Mouse (Mus musculus): Measurements from ENCODE around the gene Rbfox1. TPM values are rescaled to one million over a fixed set of nuclear protein-coding genes. Genes with fewer than 3 reads are reported as not detected.

The Rbfox1 gene
- polyA plus RNA-seq, 1 experiment from 2014 or later: 0.71 TPM

- no peak overlapping the region for H3K4me3 ChIP-seq
- no peaks in the 10 kb centered on the region for H3K4me1 ChIP-seq
- WGBS: 76% methylated on average over 2 of the region's 2 CpGs
- no peaks in the 10 kb centered on the region for H3K36me3 ChIP-seq (replicated peaks)
- no peak for DNase-seq (ENCODE audit: extremely low spot score, low spot score)
- H3K27me3 ChIP-seq (ENCODE audit: poor library complexity, severe bottlenecking): no peaks in the 10 kb centered on the region
- H3K27ac ChIP-seq: no peak overlapping the region
- H3K9me3 ChIP-seq: no peaks in the 10 kb centered on the region; the same call in 1 of the 2 replicates
Measured at GRCm38 (mm10) chr16:6424738-6425137, 539.6 kb downstream of the Rbfox1 start.

GRCm38 (mm10) chr16:6427292-6428281 lies 542.4 kb downstream of the Rbfox1 start:
- no peaks in the 10 kb centered on the region for H3K27me3 ChIP-seq (ENCODE audit: poor library complexity, severe bottlenecking)
- DNase-seq (ENCODE audit: extremely low spot score, low spot score): no peak
- no peaks in the 10 kb centered on the region for H3K4me1 ChIP-seq
- no peak overlapping the region for H3K27ac ChIP-seq
- no peaks in the 10 kb centered on the region for H3K9me3 ChIP-seq
- H3K4me3 ChIP-seq: no peak overlapping the region
- 83% methylated on average over 12 of the region's 12 CpGs for WGBS
- H3K36me3 ChIP-seq (replicated peaks): no peaks in the 10 kb centered on the region

- no peaks in the 10 kb centered on the region for H3K9me3 ChIP-seq
- no peak overlapping the region for H3K4me3 ChIP-seq
- no peaks in the 10 kb centered on the region for H3K4me1 ChIP-seq
- H3K27ac ChIP-seq: no peak overlapping the region
- no peaks in the 10 kb centered on the region for H3K27me3 ChIP-seq (ENCODE audit: poor library complexity, severe bottlenecking)
- H3K36me3 ChIP-seq (replicated peaks): no peaks in the 10 kb centered on the region
- DNase-seq (ENCODE audit: extremely low spot score, low spot score): no peak
- WGBS: 88% methylated on average over 2 of the region's 2 CpGs
Measured at GRCm38 (mm10) chr16:6430981-6431380, 545.8 kb downstream of the Rbfox1 start.

- H3K4me1 ChIP-seq: no peaks in the 10 kb centered on the region
- H3K27ac ChIP-seq: no peak overlapping the region
- no peaks in the 10 kb centered on the region for H3K9me3 ChIP-seq
- no peaks in the 10 kb centered on the region for H3K36me3 ChIP-seq (replicated peaks)
- no peaks in the 10 kb centered on the region for H3K27me3 ChIP-seq (ENCODE audit: poor library complexity, severe bottlenecking)
- no peak overlapping the region for H3K4me3 ChIP-seq
- WGBS: 65% methylated on average over 2 of the region's 2 CpGs
- no peak for DNase-seq (ENCODE audit: extremely low spot score, low spot score)
Measured at GRCm38 (mm10) chr16:6436445-6436844, 551.3 kb downstream of the Rbfox1 start.

- Histone ChIP-seq H3K4me1 (peaks cover 14% of the 10 kb centered on the region), H3K4me3 (no peak overlapping the region), H3K27me3 (ENCODE audit: poor library complexity, severe bottlenecking) (no peaks in the 10 kb centered on the region), H3K9me3 (no peaks in the 10 kb centered on the region), H3K27ac (no peak overlapping the region), H3K36me3 (replicated peaks) (no peaks in the 10 kb centered on the region)
- 55% methylated on average over 5 of the region's 5 CpGs for WGBS
- DNase-seq (ENCODE audit: extremely low spot score, low spot score): no peak
Measured at GRCm38 (mm10) chr16:6448250-6448649, 563.1 kb downstream of the Rbfox1 start.

- no peak for DNase-seq (ENCODE audit: extremely low spot score, low spot score)
- Histone ChIP-seq H3K4me3 (no peak overlapping the region), H3K9me3 (no peaks in the 10 kb centered on the region), H3K4me1 (no peaks in the 10 kb centered on the region), H3K27me3 (ENCODE audit: poor library complexity, severe bottlenecking) (no peaks in the 10 kb centered on the region), H3K27ac (no peak overlapping the region), H3K36me3 (replicated peaks) (no peaks in the 10 kb centered on the region)
- 75% methylated on average over 3 of the region's 3 CpGs for WGBS
Measured at GRCm38 (mm10) chr16:6455349-6455748, 570.2 kb downstream of the Rbfox1 start.

GRCm38 (mm10) chr16:6479094-6479590 lies 594.0 kb downstream of the Rbfox1 start:
- no peaks in the 10 kb centered on the region for H3K36me3 ChIP-seq (replicated peaks)
- H3K27ac ChIP-seq: no peak overlapping the region
- WGBS: 71% methylated on average over 1 of the region's 1 CpGs
- DNase-seq (ENCODE audit: extremely low spot score, low spot score): no peak
- no peaks in the 10 kb centered on the region for H3K27me3 ChIP-seq (ENCODE audit: poor library complexity, severe bottlenecking)
- H3K4me3 ChIP-seq: no peak overlapping the region
- H3K4me1 ChIP-seq: peaks cover 13% of the 10 kb centered on the region
- H3K9me3 ChIP-seq: no peaks in the 10 kb centered on the region

GRCm38 (mm10) chr16:6479616-6480410 lies 594.7 kb downstream of the Rbfox1 start:
- 21% methylated on average over 3 of the region's 3 CpGs for WGBS
- no peaks in the 10 kb centered on the region for H3K27me3 ChIP-seq (ENCODE audit: poor library complexity, severe bottlenecking)
- no peak overlapping the region for H3K27ac ChIP-seq
- peaks cover 13% of the 10 kb centered on the region for H3K4me1 ChIP-seq
- DNase-seq (ENCODE audit: extremely low spot score, low spot score): no peak
- H3K4me3 ChIP-seq: no peak overlapping the region
- H3K9me3 ChIP-seq: no peaks in the 10 kb centered on the region
- no peaks in the 10 kb centered on the region for H3K36me3 ChIP-seq (replicated peaks)

GRCm38 (mm10) chr16:6480411-6480728 lies 595.2 kb downstream of the Rbfox1 start:
- no peaks in the 10 kb centered on the region for H3K36me3 ChIP-seq (replicated peaks)
- no peaks in the 10 kb centered on the region for H3K27me3 ChIP-seq (ENCODE audit: poor library complexity, severe bottlenecking)
- peaks cover 13% of the 10 kb centered on the region for H3K4me1 ChIP-seq
- no peak overlapping the region for H3K27ac ChIP-seq
- no peaks in the 10 kb centered on the region for H3K9me3 ChIP-seq
- WGBS: 11% methylated on average over 5 of the region's 5 CpGs
- H3K4me3 ChIP-seq: no peak overlapping the region
- DNase-seq (ENCODE audit: extremely low spot score, low spot score): peak; percentile 59

GRCm38 (mm10) chr16:6483628-6484027 lies 598.5 kb downstream of the Rbfox1 start:
- Histone ChIP-seq H3K4me3 (no peak overlapping the region), H3K27ac (no peak overlapping the region), H3K27me3 (ENCODE audit: poor library complexity, severe bottlenecking) (no peaks in the 10 kb centered on the region), H3K4me1 (peaks cover 13% of the 10 kb centered on the region), H3K36me3 (replicated peaks) (no peaks in the 10 kb centered on the region), H3K9me3 (no peaks in the 10 kb centered on the region)
- 92% methylated on average over 8 of the region's 8 CpGs for WGBS
- no peak for DNase-seq (ENCODE audit: extremely low spot score, low spot score)

GRCm38 (mm10) chr16:6485631-6486030 lies 600.5 kb downstream of the Rbfox1 start:
- Histone ChIP-seq H3K4me1 (no peaks in the 10 kb centered on the region), H3K27ac (no peak overlapping the region), H3K4me3 (no peak overlapping the region), H3K27me3 (ENCODE audit: poor library complexity, severe bottlenecking) (no peaks in the 10 kb centered on the region), H3K36me3 (replicated peaks) (no peaks in the 10 kb centered on the region), H3K9me3 (no peaks in the 10 kb centered on the region)
- WGBS: 77% methylated on average over 3 of the region's 3 CpGs
- DNase-seq (ENCODE audit: extremely low spot score, low spot score): no peak

GRCm38 (mm10) chr16:6502219-6502618 lies 617.1 kb downstream of the Rbfox1 start:
- Histone ChIP-seq H3K27me3 (ENCODE audit: poor library complexity, severe bottlenecking) (no peaks in the 10 kb centered on the region), H3K27ac (no peak overlapping the region), H3K9me3 (no peaks in the 10 kb centered on the region), H3K4me3 (no peak overlapping the region), H3K36me3 (replicated peaks) (no peaks in the 10 kb centered on the region), H3K4me1 (no peaks in the 10 kb centered on the region)
- WGBS: 26% methylated on average over 8 of the region's 8 CpGs
- peak; percentile 31 for DNase-seq (ENCODE audit: extremely low spot score, low spot score)

All from forebrain, embryonic 10.5 days (tissue).